Mouse (Mus musculus): ENCODE data around the gene Mindy2. TPM values are rescaled to one million over a fixed set of nuclear protein-coding genes. Genes with fewer than 3 reads are reported as not detected.

Mindy2 gene
- polyA plus RNA-seq, 1 experiment from 2014 or later = 12.0 TPM

DNA sequence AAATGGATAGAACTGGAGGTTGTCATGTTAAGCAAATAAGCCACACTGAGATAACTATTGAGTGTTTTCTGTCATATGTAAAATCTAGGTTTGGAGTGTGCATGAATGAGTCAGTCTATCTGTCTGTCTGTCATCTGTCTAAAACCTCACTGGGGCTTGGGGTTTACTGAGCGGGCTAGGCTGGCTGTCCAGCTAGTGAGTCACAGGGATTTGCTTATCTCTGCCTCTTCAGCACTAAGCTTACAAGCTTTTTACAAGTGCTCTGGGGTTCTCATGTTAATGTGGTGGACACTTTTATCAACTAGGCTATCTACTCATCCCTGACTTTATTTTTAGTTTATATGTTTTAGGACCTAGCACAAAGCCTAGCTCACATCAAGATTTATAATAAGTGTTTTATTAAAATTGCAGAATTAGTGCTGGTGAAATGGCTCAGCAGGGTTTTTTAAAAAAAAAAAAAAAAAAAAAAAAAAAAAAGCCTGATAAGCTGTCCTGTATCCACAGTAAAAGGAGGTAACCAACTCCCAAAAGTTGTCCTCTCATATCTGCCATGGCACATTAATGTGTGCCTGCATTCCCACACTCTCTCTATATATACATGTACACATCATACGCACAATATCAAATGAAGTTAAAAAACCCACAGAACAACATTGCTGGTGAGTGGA, 31.5 kb upstream of the Mindy2 start:
- Histone ChIP-seq H3K9ac (ENCODE audit: low read length) (no peak overlapping the region), H3K36me3 (ENCODE audit: control insufficient read depth, insufficient read depth, low read length) (no peaks in the 10 kb centered on the region), H3K9me3 (ENCODE audit: control insufficient read depth, low read length) (no peaks in the 10 kb centered on the region), H3K27me3 (ENCODE audit: control insufficient read depth, insufficient read depth, low read length) (no peaks in the 10 kb centered on the region), H3K4me2 (ENCODE audit: low read depth) (no peak overlapping the region), H3K27ac (ENCODE audit: low read depth, low read length) (no peak overlapping the region), H3K4me3 (ENCODE audit: low read depth, low read length) (no peak overlapping the region), H3K4me1 (ENCODE audit: control insufficient read depth, insufficient read depth, low read length) (no peaks in the 10 kb centered on the region)
- DNase-seq (ENCODE audit: low spot score) = no peak
- WGBS = 92% methylated on average over 2 of the region's 2 CpGs
- no peak for ATAC-seq (ENCODE audit: insufficient read depth, low FRiP score, low TSS enrichment)

DNA sequence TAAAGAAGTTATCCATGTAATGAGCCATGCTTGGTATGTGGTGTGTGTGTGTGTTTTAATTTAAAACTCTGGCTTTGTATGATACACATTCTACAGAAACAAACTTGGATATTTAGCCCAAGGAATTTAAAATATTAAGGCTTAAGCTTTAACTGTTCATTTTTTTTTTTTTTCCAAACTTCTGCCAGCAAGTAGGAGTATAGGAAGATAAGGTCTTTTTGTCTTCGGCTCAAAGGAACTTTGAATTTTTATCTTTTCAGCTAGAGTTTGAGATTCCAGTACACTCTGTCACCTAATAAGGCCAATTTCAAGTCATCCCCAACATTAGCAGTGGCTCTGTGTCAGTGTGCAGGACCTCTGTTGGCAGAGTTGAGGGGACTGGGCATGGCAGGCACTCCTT, 25.2 kb upstream of the Mindy2 start:
- H3K9ac ChIP-seq (ENCODE audit: low read length) = no peak overlapping the region
- no peak overlapping the region for H3K4me2 ChIP-seq (ENCODE audit: low read depth)
- H3K4me3 ChIP-seq (ENCODE audit: low read depth, low read length) = no peak overlapping the region
- H3K9me3 ChIP-seq (ENCODE audit: control insufficient read depth, low read length) = no peaks in the 10 kb centered on the region
- peaks cover 7% of the 10 kb centered on the region for H3K4me1 ChIP-seq (ENCODE audit: control insufficient read depth, insufficient read depth, low read length)
- no peak overlapping the region for H3K27ac ChIP-seq (ENCODE audit: low read depth, low read length)
- no peaks in the 10 kb centered on the region for H3K36me3 ChIP-seq (ENCODE audit: control insufficient read depth, insufficient read depth, low read length)
- 89% methylated on average over 1 of the region's 1 CpGs for WGBS
- no peak for DNase-seq (ENCODE audit: low spot score)
- no peak for ATAC-seq (ENCODE audit: insufficient read depth, low FRiP score, low TSS enrichment)
- no peaks in the 10 kb centered on the region for H3K27me3 ChIP-seq (ENCODE audit: control insufficient read depth, insufficient read depth, low read length)

- DNase-seq (ENCODE audit: low spot score) = peak; percentile 71
- H3K27me3 ChIP-seq (ENCODE audit: control insufficient read depth, insufficient read depth, low read length) = no peaks in the 10 kb centered on the region
- peak overlapping the region; percentile 65 for H3K4me2 ChIP-seq (ENCODE audit: low read depth)
- H3K36me3 ChIP-seq (ENCODE audit: control insufficient read depth, insufficient read depth, low read length) = no peaks in the 10 kb centered on the region
- under 1% methylated on average over 92 of the region's 103 CpGs for WGBS
- ATAC-seq (ENCODE audit: insufficient read depth, low FRiP score, low TSS enrichment) = peak; percentile 76
- H3K4me1 ChIP-seq (ENCODE audit: control insufficient read depth, insufficient read depth, low read length) = peaks cover 7% of the 10 kb centered on the region
- peak overlapping the region; percentile 98 for H3K27ac ChIP-seq (ENCODE audit: low read depth, low read length)
- H3K9me3 ChIP-seq (ENCODE audit: control insufficient read depth, low read length) = no peaks in the 10 kb centered on the region
- peak overlapping the region; percentile 97 for H3K9ac ChIP-seq (ENCODE audit: low read length)
- H3K4me3 ChIP-seq (ENCODE audit: low read depth, low read length) = peak overlapping the region; percentile 93
Measured at GRCm38 (mm10) chr9:70679132-70680091, 22.4 kb upstream of the Mindy2 start.

GRCm38 (mm10) chr9:70678682-70679131, 21.7 kb upstream of the Mindy2 start, which contains the start of gene Adam10:
TSS of gene Adam10 (plus strand) at chr9:70678997.
- WGBS = under 1% methylated on average over 42 of the region's 48 CpGs
- Histone ChIP-seq H3K4me2 (ENCODE audit: low read depth) (peak within 1 kb of the TSS; percentile 65), H3K27ac (ENCODE audit: low read depth, low read length) (peak within 1 kb of the TSS; percentile 98), H3K9ac (ENCODE audit: low read length) (peak within 1 kb of the TSS; percentile 97), H3K9me3 (ENCODE audit: control insufficient read depth, low read length) (no peaks in the 10 kb centered on the region), H3K27me3 (ENCODE audit: control insufficient read depth, insufficient read depth, low read length) (no peaks in the 10 kb centered on the region), H3K4me3 (ENCODE audit: low read depth, low read length) (peak within 1 kb of the TSS; percentile 93), H3K36me3 (ENCODE audit: control insufficient read depth, insufficient read depth, low read length) (no peaks in the 10 kb centered on the region), H3K4me1 (ENCODE audit: control insufficient read depth, insufficient read depth, low read length) (peaks cover 7% of the 10 kb centered on the region)
- peak; percentile 100 for DNase-seq (ENCODE audit: low spot score)
- ATAC-seq (ENCODE audit: insufficient read depth, low FRiP score, low TSS enrichment) = peak; percentile 99

DNA sequence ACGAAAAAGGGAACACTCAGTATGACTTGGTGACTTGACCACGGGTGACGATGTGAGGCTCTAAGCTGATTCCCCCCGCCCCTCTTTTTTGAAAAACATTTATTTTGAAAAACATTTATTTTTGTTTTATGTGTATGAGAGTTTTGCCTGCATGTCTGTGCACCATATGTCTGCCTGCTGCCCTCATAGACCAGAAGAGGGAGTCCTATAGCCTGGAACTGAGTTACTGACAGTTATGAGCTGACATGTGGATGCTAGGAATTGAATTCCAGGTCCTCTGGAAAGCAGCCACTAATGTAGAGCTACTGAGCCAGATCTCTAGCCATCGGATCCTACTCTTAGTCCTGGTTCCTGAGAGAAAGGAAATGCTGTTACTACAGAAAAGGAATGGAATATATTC, 19.0 kb upstream of the Mindy2 start:
- no peak overlapping the region for H3K4me3 ChIP-seq (ENCODE audit: low read depth, low read length)
- 89% methylated on average over 5 of the region's 5 CpGs for WGBS
- H3K27me3 ChIP-seq (ENCODE audit: control insufficient read depth, insufficient read depth, low read length) = no peaks in the 10 kb centered on the region
- no peak overlapping the region for H3K4me2 ChIP-seq (ENCODE audit: low read depth)
- no peak overlapping the region for H3K9ac ChIP-seq (ENCODE audit: low read length)
- no peaks in the 10 kb centered on the region for H3K9me3 ChIP-seq (ENCODE audit: control insufficient read depth, low read length)
- H3K36me3 ChIP-seq (ENCODE audit: control insufficient read depth, insufficient read depth, low read length) = no peaks in the 10 kb centered on the region
- no peaks in the 10 kb centered on the region for H3K4me1 ChIP-seq (ENCODE audit: control insufficient read depth, insufficient read depth, low read length)
- no peak overlapping the region for H3K27ac ChIP-seq (ENCODE audit: low read depth, low read length)
- DNase-seq (ENCODE audit: low spot score) = no peak
- no peak for ATAC-seq (ENCODE audit: insufficient read depth, low FRiP score, low TSS enrichment)

DNA sequence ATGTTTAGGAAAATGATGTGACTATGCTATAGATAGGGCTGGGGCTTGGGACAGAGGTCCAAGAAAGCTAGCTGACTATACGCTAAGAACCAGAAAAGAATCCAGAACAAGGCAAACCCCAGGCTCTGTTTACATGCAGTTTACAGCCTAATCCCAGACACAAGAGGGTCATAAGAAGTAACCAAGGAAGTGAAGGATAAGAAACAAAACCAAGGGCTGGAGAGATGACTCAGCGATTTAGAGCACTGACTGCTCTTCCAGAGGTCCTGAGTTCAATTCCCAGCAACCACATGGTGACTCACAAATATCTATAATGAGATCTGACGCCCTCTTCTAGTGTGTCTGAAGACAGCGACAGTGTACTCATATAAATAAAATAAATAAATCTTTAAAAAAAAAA, 18.1 kb upstream of the Mindy2 start:
- Histone ChIP-seq H3K9me3 (ENCODE audit: control insufficient read depth, low read length) (no peaks in the 10 kb centered on the region), H3K4me2 (ENCODE audit: low read depth) (no peak overlapping the region), H3K27me3 (ENCODE audit: control insufficient read depth, insufficient read depth, low read length) (no peaks in the 10 kb centered on the region), H3K36me3 (ENCODE audit: control insufficient read depth, insufficient read depth, low read length) (no peaks in the 10 kb centered on the region), H3K9ac (ENCODE audit: low read length) (no peak overlapping the region), H3K4me1 (ENCODE audit: control insufficient read depth, insufficient read depth, low read length) (no peaks in the 10 kb centered on the region), H3K27ac (ENCODE audit: low read depth, low read length) (no peak overlapping the region), H3K4me3 (ENCODE audit: low read depth, low read length) (no peak overlapping the region)
- no peak for DNase-seq (ENCODE audit: low spot score)
- no peak for ATAC-seq (ENCODE audit: insufficient read depth, low FRiP score, low TSS enrichment)
- WGBS = 77% methylated on average over 4 of the region's 4 CpGs

DNA sequence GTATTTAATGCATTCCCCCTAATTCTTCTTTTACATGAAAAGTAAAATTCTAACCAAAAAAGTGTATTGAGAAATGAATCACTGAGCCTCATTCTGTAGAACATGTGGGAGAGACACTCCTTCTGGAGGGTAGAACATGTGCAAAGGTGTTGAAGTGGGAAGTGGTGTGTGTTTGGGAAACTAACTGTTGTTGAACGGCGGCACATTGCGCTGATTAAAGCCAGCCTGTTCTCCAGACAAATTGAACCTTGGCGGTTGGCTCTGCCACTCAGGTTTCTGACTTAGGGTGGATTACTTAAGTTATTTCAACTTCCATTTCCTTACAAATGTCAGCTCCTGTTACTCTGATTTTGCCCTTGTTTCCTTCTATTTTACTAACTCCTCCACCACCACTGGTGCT, 16.7 kb upstream of the Mindy2 start:
- Histone ChIP-seq H3K9me3 (ENCODE audit: control insufficient read depth, low read length) (no peaks in the 10 kb centered on the region), H3K9ac (ENCODE audit: low read length) (no peak overlapping the region), H3K27me3 (ENCODE audit: control insufficient read depth, insufficient read depth, low read length) (no peaks in the 10 kb centered on the region), H3K4me3 (ENCODE audit: low read depth, low read length) (no peak overlapping the region), H3K27ac (ENCODE audit: low read depth, low read length) (no peak overlapping the region), H3K36me3 (ENCODE audit: control insufficient read depth, insufficient read depth, low read length) (no peaks in the 10 kb centered on the region), H3K4me2 (ENCODE audit: low read depth) (no peak overlapping the region), H3K4me1 (ENCODE audit: control insufficient read depth, insufficient read depth, low read length) (no peaks in the 10 kb centered on the region)
- DNase-seq (ENCODE audit: low spot score) (no peak), ATAC-seq (ENCODE audit: insufficient read depth, low FRiP score, low TSS enrichment) (no peak)
- WGBS = 80% methylated on average over 4 of the region's 4 CpGs

DNA sequence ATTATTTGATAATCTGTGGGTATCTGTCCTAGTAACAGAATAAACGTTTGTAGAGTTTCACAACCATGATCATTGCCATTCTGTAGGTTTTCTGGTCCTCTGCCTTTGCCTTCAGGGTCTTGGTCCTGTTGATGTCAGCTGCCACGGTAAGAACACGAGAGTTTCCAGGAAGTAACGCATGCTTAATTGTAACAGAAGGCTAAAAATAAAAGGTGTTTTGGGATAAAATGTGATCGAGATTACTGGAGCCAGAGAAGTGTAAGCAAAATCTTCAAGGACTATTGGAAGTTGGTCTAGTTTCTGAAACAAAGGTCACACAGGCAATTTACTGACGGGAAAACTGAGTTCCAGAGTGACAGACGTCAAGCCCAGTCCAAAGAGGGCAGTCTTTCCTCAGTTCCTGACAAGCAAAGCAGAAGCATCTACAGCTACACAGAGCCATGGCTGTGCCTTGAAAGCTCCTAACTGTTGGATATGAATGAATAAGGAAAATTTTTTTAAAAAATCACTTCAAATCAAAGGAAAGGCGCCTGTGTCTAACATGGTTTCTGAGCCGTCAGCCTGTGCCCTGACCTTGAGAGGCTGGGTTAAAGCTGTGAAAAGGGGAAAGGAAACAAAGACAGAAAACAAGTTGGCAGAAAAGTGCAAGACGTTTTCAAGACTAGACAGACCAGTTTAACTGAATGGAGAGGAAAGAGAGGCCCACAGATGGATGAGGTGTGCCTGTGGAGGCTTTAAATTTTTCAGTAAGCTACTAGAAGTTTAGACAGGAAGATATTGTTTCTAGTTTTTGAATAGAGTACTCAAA, 15.0 kb upstream of the Mindy2 start:
- no peak overlapping the region for H3K4me3 ChIP-seq (ENCODE audit: low read depth, low read length)
- H3K36me3 ChIP-seq (ENCODE audit: control insufficient read depth, insufficient read depth, low read length) = no peaks in the 10 kb centered on the region
- ATAC-seq (ENCODE audit: insufficient read depth, low FRiP score, low TSS enrichment) = no peak
- no peaks in the 10 kb centered on the region for H3K27me3 ChIP-seq (ENCODE audit: control insufficient read depth, insufficient read depth, low read length)
- 63% methylated on average over 10 of the region's 10 CpGs for WGBS
- H3K9me3 ChIP-seq (ENCODE audit: control insufficient read depth, low read length) = no peaks in the 10 kb centered on the region
- no peak overlapping the region for H3K9ac ChIP-seq (ENCODE audit: low read length)
- no peaks in the 10 kb centered on the region for H3K4me1 ChIP-seq (ENCODE audit: control insufficient read depth, insufficient read depth, low read length)
- no peak for DNase-seq (ENCODE audit: low spot score)
- H3K4me2 ChIP-seq (ENCODE audit: low read depth) = no peak overlapping the region
- H3K27ac ChIP-seq (ENCODE audit: low read depth, low read length) = no peak overlapping the region

All from neural tube, embryonic 11.5 days (tissue).